Mouse (Mus musculus) spleen, postnatal 10 days (tissue): ENCODE results near the gene Atp5h.

Experiments used
- DNase-seq, 2 experiments: peaks; one replicate each; pipeline ENCODE4 v3.0.0; 2021 to 2022; ENCODE audit warnings: low spot score in 2 of 2

Atp5h gene

DNA sequence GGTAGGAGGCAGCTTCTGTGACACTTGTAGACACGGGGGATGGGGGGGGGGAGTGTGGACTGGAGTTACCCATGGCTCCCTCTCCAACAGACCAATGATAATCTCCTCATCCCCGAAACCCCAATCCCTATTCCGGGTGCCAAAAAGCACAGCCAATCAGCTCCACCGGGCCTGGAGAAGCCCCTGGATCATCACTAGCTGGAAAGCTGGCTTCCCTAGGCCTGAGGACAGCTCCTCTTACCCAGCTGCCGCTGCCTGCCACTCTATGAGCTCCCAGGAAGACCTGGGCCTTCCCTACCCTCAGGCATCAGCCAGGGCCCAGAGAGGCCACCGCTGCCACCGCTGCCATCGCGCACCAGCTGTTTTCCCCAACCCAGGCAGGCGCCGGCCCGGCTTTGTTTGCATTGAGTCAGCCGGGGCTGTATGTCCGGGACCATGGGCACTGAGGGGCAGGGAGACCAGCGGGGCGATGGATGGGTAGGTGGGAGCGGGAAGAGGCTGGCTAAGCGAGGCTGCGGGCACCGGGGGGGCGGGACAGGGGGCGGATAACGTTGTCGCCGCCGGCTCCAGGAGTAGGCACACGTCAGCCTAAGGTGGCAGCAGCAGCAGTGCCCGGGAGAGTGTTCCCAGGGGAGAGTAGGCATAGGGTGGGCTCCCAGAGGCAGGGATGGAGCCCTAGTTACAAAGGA is 52.9 kb downstream of the Atp5h start:
- no peak for DNase-seq

DNA sequence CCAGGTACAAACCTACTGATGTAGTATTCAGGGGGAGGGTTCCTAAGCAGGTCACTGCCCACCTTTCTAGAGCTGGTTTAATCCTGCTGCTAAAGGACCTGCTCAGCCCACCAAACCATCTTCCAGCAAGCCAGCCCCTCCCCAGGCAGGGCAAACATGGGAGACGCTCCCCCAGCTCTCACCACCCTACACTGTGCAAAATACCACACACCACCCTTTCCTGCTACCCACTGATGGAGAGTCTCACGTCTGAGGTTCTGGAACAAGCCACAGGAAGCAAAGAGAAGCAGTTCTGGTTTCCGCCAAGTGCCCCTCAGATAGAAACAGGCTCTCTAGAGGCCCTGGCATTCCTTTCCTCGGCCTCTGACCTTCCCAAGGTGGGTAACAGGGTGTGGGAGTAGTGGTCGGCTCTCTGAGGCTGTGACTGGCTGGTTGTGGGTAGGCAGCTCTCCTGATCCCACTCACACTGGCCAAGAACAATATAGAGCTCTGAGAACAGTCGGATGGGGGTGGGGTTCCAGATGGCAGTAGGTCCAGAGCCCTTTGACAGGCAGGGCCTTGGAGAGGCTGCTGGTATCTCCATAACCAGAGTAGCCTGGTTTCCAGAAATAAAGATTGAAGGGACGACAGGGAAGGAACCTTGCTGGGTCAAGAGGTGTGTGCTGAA is 53.6 kb downstream of the Atp5h start:
- DNase-seq, result no peak
